Mouse (Mus musculus): ENCODE measurements around the gene Skap1. TPM values are rescaled to one million over a fixed set of nuclear protein-coding genes. Genes with fewer than 3 reads are reported as not detected.

Skap1 gene
- total and polyA plus RNA-seq, 3 experiments: not detected

- no peak overlapping the region for H3K27ac ChIP-seq (ENCODE audit: control insufficient read depth, low read depth, low read length)
- DNase-seq (ENCODE audit: low read depth, low spot score): peak; percentile 53
- no peak overlapping the region for H3K4me3 ChIP-seq (ENCODE audit: control insufficient read depth in 1 of 2, insufficient read depth in 1 of 2, low read depth in 2 of 2, low read length in 2 of 2)
- no peaks in the 10 kb centered on the region for H3K9me3 ChIP-seq (replicated peaks; ENCODE audit: insufficient read depth, low read length)
- H3K9ac ChIP-seq (ENCODE audit: control insufficient read depth, low read depth, low read length, poor library complexity, severe bottlenecking): no peak overlapping the region
- H3K79me2 ChIP-seq (ENCODE audit: control insufficient read depth, insufficient read depth, low read length, poor library complexity): peaks cover 51% of the 10 kb centered on the region
- H3K36me3 ChIP-seq (ENCODE audit: control insufficient read depth in 1 of 2, insufficient read depth in 2 of 2, low read length in 2 of 2): peaks cover 12 to 31% of the 10 kb centered on the region in 2 experiments
- H3K4me1 ChIP-seq (ENCODE audit: control insufficient read depth in 1 of 2, insufficient read depth in 2 of 2, low read length in 2 of 2): no peaks in the 10 kb centered on the region; a peak in 2 of 4 replicates
- H3K27me3 ChIP-seq (ENCODE audit: control insufficient read depth in 1 of 2, insufficient read depth in 2 of 2, low read length in 2 of 2): no peaks in the 10 kb centered on the region
- TF ChIP-seq CTCF (IDR thresholded peaks at IDR 0.05 in 2 of 3, conservative IDR thresholded peaks at IDR 0.05 in 1 of 3; ENCODE audit: control insufficient read depth in 1 of 3, insufficient read depth in 1 of 3, low read depth in 2 of 3, low read length in 3 of 3, poor library complexity in 1 of 3, severe bottlenecking in 1 of 3) (peak in 2 of 3 experiments; percentile 18 to 72; a peak in 3 of 6 replicates), TAL1 (IDR thresholded peaks at IDR 0.05; ENCODE audit: low read length) (no peak), BHLHE40 (IDR thresholded peaks at IDR 0.05; ENCODE audit: borderline replicate concordance, low read depth, low read length) (no peak), ZMIZ1 (IDR thresholded peaks at IDR 0.05; ENCODE audit: low read depth, low read length) (no peak), GABPA (IDR thresholded peaks at IDR 0.05; ENCODE audit: low read depth, low read length) (no peak), GATA1 (IDR thresholded peaks at IDR 0.05; ENCODE audit: low read depth, low read length) (no peak), NRF1 (IDR thresholded peaks at IDR 0.05; ENCODE audit: insufficient read depth, low read depth, low read length, poor library complexity, severe bottlenecking) (no peak), POLR2A (IDR thresholded peaks at IDR 0.05; ENCODE audit: control insufficient read depth in 1 of 2, insufficient read depth in 1 of 2, low read depth in 1 of 2, low read length in 2 of 2, poor library complexity in 1 of 2) (no peak), NELFE (IDR thresholded peaks at IDR 0.05; ENCODE audit: low read depth, low read length) (no peak), MAZ (IDR thresholded peaks at IDR 0.05; ENCODE audit: low read depth, low read length) (no peak), E2F4 (IDR thresholded peaks at IDR 0.05; ENCODE audit: borderline replicate concordance, low read depth, low read length) (no peak), TCF12 (IDR thresholded peaks at IDR 0.05; ENCODE audit: low read depth, low read length) (no peak), MAX (IDR thresholded peaks at IDR 0.05; ENCODE audit: low read length) (peak; percentile 50; the same call in 1 of the 2 replicates), MEF2A (IDR thresholded peaks at IDR 0.05; ENCODE audit: extremely low read depth, insufficient replicate concordance, low read depth, low read length, poor library complexity, severe bottlenecking) (no peak), TBP (IDR thresholded peaks at IDR 0.05; ENCODE audit: low read depth, low read length) (no peak), HCFC1 (IDR thresholded peaks at IDR 0.05; ENCODE audit: low read depth, low read length) (no peak), USF1 (IDR thresholded peaks at IDR 0.05; ENCODE audit: low read depth, low read length) (no peak), ETS1 (IDR thresholded peaks at IDR 0.05; ENCODE audit: low read depth, low read length) (no peak), RCOR1 (IDR thresholded peaks at IDR 0.05; ENCODE audit: low read depth, low read length) (no peak), KAT2A (conservative IDR thresholded peaks at IDR 0.05; ENCODE audit: low read depth, low read length) (no peak), EP300 (IDR thresholded peaks at IDR 0.05; ENCODE audit: low read depth in 1 of 2, low read length in 2 of 2) (no peak), ZC3H11A (IDR thresholded peaks at IDR 0.05; ENCODE audit: low read depth, low read length) (no peak), MXI1 (IDR thresholded peaks at IDR 0.05; ENCODE audit: low read depth, low read length) (no peak), ZKSCAN1 (IDR thresholded peaks at IDR 0.05; ENCODE audit: low read depth, low read length) (no peak), UBTF (IDR thresholded peaks at IDR 0.05; ENCODE audit: borderline replicate concordance, insufficient read depth, low read depth, low read length) (no peak), SIN3A (IDR thresholded peaks at IDR 0.05; ENCODE audit: low read length) (no peak), MYC (IDR thresholded peaks at IDR 0.05; ENCODE audit: low read depth, low read length) (peak; percentile 86), SMC3 (IDR thresholded peaks at IDR 0.05; ENCODE audit: low read depth, low read length) (peak; percentile 40; the same call in 1 of the 2 replicates), CHD1 (IDR thresholded peaks at IDR 0.05; ENCODE audit: low read depth, low read length) (no peak), MAFK (IDR thresholded peaks at IDR 0.05; ENCODE audit: borderline replicate concordance, low read depth, low read length) (no peak), CHD2 (IDR thresholded peaks at IDR 0.05; ENCODE audit: low read length) (no peak), POLR2AphosphoS2 (IDR thresholded peaks at IDR 0.05; ENCODE audit: low read length) (no peak), RAD21 (IDR thresholded peaks at IDR 0.05; ENCODE audit: low read depth, low read length) (0 out of 2 replicates have a peak, but pooled peaks have one; percentile 6), POLR2AphosphoS5 (IDR thresholded peaks at IDR 0.05; ENCODE audit: borderline replicate concordance, low read depth, low read length) (no peak), JUND (IDR thresholded peaks at IDR 0.05; ENCODE audit: low read depth, low read length) (no peak), ELF1 (IDR thresholded peaks at IDR 0.05; ENCODE audit: low read depth, low read length) (no peak), ZNF384 (IDR thresholded peaks at IDR 0.05; ENCODE audit: low read depth, low read length) (peak; percentile 61; the same call in 1 of the 2 replicates), USF2 (IDR thresholded peaks at IDR 0.05; ENCODE audit: borderline replicate concordance in 1 of 2, insufficient read depth in 1 of 2, low read depth in 1 of 2, low read length in 2 of 2) (no peak)
Observed at GRCm38 (mm10) chr11:96796586-96796985, 332.2 kb downstream of the Skap1 start.
